Mouse (Mus musculus): Measurements from ENCODE around the gene Polg2. TPM values are rescaled to one million over a fixed set of nuclear protein-coding genes. Genes with fewer than 3 reads are reported as not detected.

Gene Polg2
- total and polyA plus RNA-seq, 2 experiments = 6.4 to 12.6 TPM

- H3K27me3 ChIP-seq (ENCODE audit: control insufficient read depth, insufficient read depth, low read length) = no peaks in the 10 kb centered on the region
- no peak for DNase-seq (ENCODE audit: extremely low read depth, low read depth, low spot score)
- H3K9ac ChIP-seq (ENCODE audit: low read depth, low read length) = no peak overlapping the region
- H3K79me2 ChIP-seq (ENCODE audit: control insufficient read depth, insufficient read depth, low read length) = no peaks in the 10 kb centered on the region
- H3K4me1 ChIP-seq (ENCODE audit: control insufficient read depth, insufficient read depth, low read length) = no peaks in the 10 kb centered on the region
- no peak overlapping the region for H3K27ac ChIP-seq (replicated peaks; ENCODE audit: insufficient read depth, low read depth, low read length)
- TF ChIP-seq CTCF (IDR thresholded peaks at IDR 0.05; ENCODE audit: low read depth, low read length) = no peak
- no peak for TF ChIP-seq POLR2A (IDR thresholded peaks at IDR 0.05; ENCODE audit: extremely low read depth, insufficient read depth, low read length)
- H3K36me3 ChIP-seq (ENCODE audit: control insufficient read depth, insufficient read depth, low read length) = peaks cover 47% of the 10 kb centered on the region
- WGBS = 96% methylated on average over 4 of the region's 4 CpGs
- no peak overlapping the region for H3K4me3 ChIP-seq (ENCODE audit: insufficient read depth, low read depth, low read length)
Observed at GRCm38 (mm10) chr11:106766611-106767162, 12.7 kb downstream of the Polg2 start.

DNA sequence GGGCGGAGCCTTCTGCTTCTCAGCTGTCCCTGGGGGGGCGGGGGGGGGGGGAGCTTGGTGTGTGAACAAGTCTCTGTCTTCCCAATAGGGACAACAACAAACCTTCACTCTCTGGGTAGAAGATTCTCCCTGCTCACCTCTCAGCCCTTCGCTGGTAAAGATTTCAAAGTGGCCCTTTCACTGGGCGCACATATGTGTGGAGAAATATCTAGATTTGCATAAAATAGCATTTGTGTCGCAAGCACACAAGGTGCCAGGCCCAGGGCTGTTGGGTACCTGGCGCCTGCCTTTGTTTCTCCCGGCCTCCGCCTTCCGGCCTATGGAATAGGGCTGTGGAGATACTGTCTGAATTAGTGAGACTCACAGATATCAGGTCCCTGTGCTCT is 16.5 kb downstream of the Polg2 start:
- no peak overlapping the region for H3K27ac ChIP-seq (replicated peaks; ENCODE audit: insufficient read depth, low read depth, low read length)
- H3K9ac ChIP-seq (ENCODE audit: low read depth, low read length) = no peak overlapping the region
- no peak for DNase-seq (ENCODE audit: extremely low read depth, low read depth, low spot score)
- H3K4me3 ChIP-seq (ENCODE audit: insufficient read depth, low read depth, low read length) = no peak overlapping the region
- 88% methylated on average over 9 of the region's 9 CpGs for WGBS
- no peak for TF ChIP-seq POLR2A (IDR thresholded peaks at IDR 0.05; ENCODE audit: extremely low read depth, insufficient read depth, low read length)
- no peak for TF ChIP-seq CTCF (IDR thresholded peaks at IDR 0.05; ENCODE audit: low read depth, low read length)
- no peaks in the 10 kb centered on the region for H3K79me2 ChIP-seq (ENCODE audit: control insufficient read depth, insufficient read depth, low read length)
- H3K27me3 ChIP-seq (ENCODE audit: control insufficient read depth, insufficient read depth, low read length) = no peaks in the 10 kb centered on the region
- H3K36me3 ChIP-seq (ENCODE audit: control insufficient read depth, insufficient read depth, low read length) = peaks cover 15% of the 10 kb centered on the region
- H3K4me1 ChIP-seq (ENCODE audit: control insufficient read depth, insufficient read depth, low read length) = no peaks in the 10 kb centered on the region

DNA sequence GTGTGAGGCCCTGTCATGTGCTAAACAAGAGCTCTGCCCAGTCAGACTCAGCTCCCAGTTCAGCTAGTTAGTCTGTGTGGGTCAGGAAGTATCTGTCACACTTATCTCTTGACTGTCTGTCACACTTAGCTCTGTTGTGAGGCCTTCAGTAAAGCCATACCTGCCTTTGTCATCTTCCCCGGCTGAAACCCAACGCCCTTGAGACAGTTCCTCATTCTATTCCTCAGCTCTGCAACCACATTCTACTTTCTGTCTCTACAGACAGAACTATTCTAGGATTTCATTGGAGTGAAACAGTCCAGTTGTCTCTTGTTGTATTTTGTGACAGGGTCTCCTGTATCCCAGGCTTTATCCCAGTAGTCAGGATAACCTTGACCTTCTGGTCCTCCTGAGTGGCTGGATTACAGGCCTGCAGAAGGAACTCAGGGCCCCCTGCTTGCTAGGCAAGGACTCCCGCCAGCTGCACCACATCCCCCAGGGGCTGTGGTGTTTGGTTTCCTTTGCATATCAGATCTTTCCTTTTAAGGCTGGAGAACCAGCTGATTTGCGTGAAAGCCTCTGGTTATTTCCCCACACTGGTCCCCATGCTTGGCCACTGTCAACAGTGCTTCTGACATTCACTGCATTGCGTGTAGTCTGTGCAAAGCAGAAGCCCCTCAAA is 17.1 kb downstream of the Polg2 start:
- Histone ChIP-seq H3K4me1 (ENCODE audit: control insufficient read depth, insufficient read depth, low read length) (no peaks in the 10 kb centered on the region), H3K9ac (ENCODE audit: low read depth, low read length) (no peak overlapping the region), H3K27me3 (ENCODE audit: control insufficient read depth, insufficient read depth, low read length) (no peaks in the 10 kb centered on the region), H3K27ac (replicated peaks; ENCODE audit: insufficient read depth, low read depth, low read length) (no peak overlapping the region), H3K4me3 (ENCODE audit: insufficient read depth, low read depth, low read length) (no peak overlapping the region), H3K36me3 (ENCODE audit: control insufficient read depth, insufficient read depth, low read length) (peaks cover 13% of the 10 kb centered on the region), H3K79me2 (ENCODE audit: control insufficient read depth, insufficient read depth, low read length) (no peaks in the 10 kb centered on the region)
- TF ChIP-seq POLR2A (IDR thresholded peaks at IDR 0.05; ENCODE audit: extremely low read depth, insufficient read depth, low read length) (no peak), CTCF (IDR thresholded peaks at IDR 0.05; ENCODE audit: low read depth, low read length) (no peak)
- WGBS = 73% methylated on average over 5 of the region's 5 CpGs
- DNase-seq (ENCODE audit: extremely low read depth, low read depth, low spot score) = no peak

DNA sequence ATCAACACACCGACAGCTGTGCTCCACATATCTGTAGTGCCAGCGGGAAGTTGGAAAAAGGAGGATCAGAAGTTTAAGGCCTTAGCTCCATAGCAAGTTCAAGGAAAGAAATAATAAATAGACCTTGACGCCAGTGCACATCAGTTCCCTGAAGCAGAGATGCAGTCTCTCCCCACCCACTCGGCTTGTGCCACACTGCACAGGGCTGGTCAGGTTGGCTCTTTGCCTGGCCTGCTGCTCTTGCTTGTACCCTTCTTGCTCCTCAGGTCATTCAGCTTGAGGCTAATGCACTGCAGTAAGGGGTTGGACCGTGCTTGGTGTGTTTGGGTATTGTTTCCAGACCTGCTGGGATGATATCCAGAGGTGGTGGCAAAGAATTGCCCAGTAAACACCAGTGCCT is 18.8 kb downstream of the Polg2 start:
- no peak overlapping the region for H3K27ac ChIP-seq (replicated peaks; ENCODE audit: insufficient read depth, low read depth, low read length)
- no peak for TF ChIP-seq CTCF (IDR thresholded peaks at IDR 0.05; ENCODE audit: low read depth, low read length)
- no peak for TF ChIP-seq POLR2A (IDR thresholded peaks at IDR 0.05; ENCODE audit: extremely low read depth, insufficient read depth, low read length)

DNA sequence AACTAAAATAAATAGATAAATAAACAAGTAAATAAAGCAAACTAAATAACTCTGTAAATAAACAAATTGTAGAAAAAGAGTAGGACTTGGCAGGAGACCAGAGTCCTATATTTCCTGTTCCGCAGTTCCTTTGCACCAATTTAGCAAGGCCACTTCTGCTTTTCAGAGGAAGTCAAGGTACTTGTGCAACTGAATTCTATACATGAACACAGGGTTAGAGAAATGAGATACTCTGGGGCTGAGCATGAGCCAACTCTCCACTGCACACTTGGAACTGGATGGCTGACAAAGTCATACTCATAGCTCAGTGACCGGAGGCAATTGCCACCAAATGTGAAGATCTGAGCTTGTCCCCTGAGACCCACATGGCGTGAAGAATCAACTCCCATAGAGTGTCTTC is 20.3 kb downstream of the Polg2 start:
- TF ChIP-seq CTCF (IDR thresholded peaks at IDR 0.05; ENCODE audit: low read depth, low read length) (no peak), POLR2A (IDR thresholded peaks at IDR 0.05; ENCODE audit: extremely low read depth, insufficient read depth, low read length) (no peak)
- no peak overlapping the region for H3K9ac ChIP-seq (ENCODE audit: low read depth, low read length)
- no peaks in the 10 kb centered on the region for H3K36me3 ChIP-seq (ENCODE audit: control insufficient read depth, insufficient read depth, low read length)
- H3K4me3 ChIP-seq (ENCODE audit: insufficient read depth, low read depth, low read length) = no peak overlapping the region
- H3K79me2 ChIP-seq (ENCODE audit: control insufficient read depth, insufficient read depth, low read length) = no peaks in the 10 kb centered on the region
- H3K4me1 ChIP-seq (ENCODE audit: control insufficient read depth, insufficient read depth, low read length) = no peaks in the 10 kb centered on the region
- no peaks in the 10 kb centered on the region for H3K27me3 ChIP-seq (ENCODE audit: control insufficient read depth, insufficient read depth, low read length)
- no peak for DNase-seq (ENCODE audit: extremely low read depth, low read depth, low spot score)
- 86% methylated on average over 3 of the region's 3 CpGs for WGBS
- no peak overlapping the region for H3K27ac ChIP-seq (replicated peaks; ENCODE audit: insufficient read depth, low read depth, low read length)

More for the DNA sequence above, 18.8 kb downstream of the Polg2 start:
- Histone ChIP-seq H3K4me3 (ENCODE audit: insufficient read depth, low read depth, low read length) (no peak overlapping the region), H3K27me3 (ENCODE audit: control insufficient read depth, insufficient read depth, low read length) (no peaks in the 10 kb centered on the region), H3K4me1 (ENCODE audit: control insufficient read depth, insufficient read depth, low read length) (no peaks in the 10 kb centered on the region), H3K9ac (ENCODE audit: low read depth, low read length) (no peak overlapping the region), H3K79me2 (ENCODE audit: control insufficient read depth, insufficient read depth, low read length) (no peaks in the 10 kb centered on the region), H3K36me3 (ENCODE audit: control insufficient read depth, insufficient read depth, low read length) (no peaks in the 10 kb centered on the region; the same call in 1 of the 2 replicates)
- no peak for DNase-seq (ENCODE audit: extremely low read depth, low read depth, low spot score)
- 91% methylated on average over 5 of the region's 5 CpGs for WGBS

GRCm38 (mm10) chr11:106755583-106755982 is 23.8 kb downstream of the Polg2 start:
- Histone ChIP-seq H3K4me3 (ENCODE audit: insufficient read depth, low read depth, low read length) (no peak overlapping the region), H3K9ac (ENCODE audit: low read depth, low read length) (no peak overlapping the region), H3K36me3 (ENCODE audit: control insufficient read depth, insufficient read depth, low read length) (no peaks in the 10 kb centered on the region), H3K79me2 (ENCODE audit: control insufficient read depth, insufficient read depth, low read length) (no peaks in the 10 kb centered on the region), H3K27ac (replicated peaks; ENCODE audit: insufficient read depth, low read depth, low read length) (no peak overlapping the region), H3K27me3 (ENCODE audit: control insufficient read depth, insufficient read depth, low read length) (no peaks in the 10 kb centered on the region), H3K4me1 (ENCODE audit: control insufficient read depth, insufficient read depth, low read length) (no peaks in the 10 kb centered on the region)
- TF ChIP-seq CTCF (IDR thresholded peaks at IDR 0.05; ENCODE audit: low read depth, low read length) (no peak), POLR2A (IDR thresholded peaks at IDR 0.05; ENCODE audit: extremely low read depth, insufficient read depth, low read length) (no peak)
- 75% methylated on average over 5 of the region's 5 CpGs for WGBS
- DNase-seq (ENCODE audit: extremely low read depth, low read depth, low spot score) = no peak
